Mouse (Mus musculus): Measurements from ENCODE around the gene Stx8. TPM values are rescaled to one million over a fixed set of nuclear protein-coding genes. Genes with fewer than 3 reads are reported as not detected.

Stx8 gene
- polyA plus RNA-seq, 1 experiment from 2014 or later: 68.1 TPM

GRCm38 (mm10) chr11:68067806-68068205 lies 101.8 kb downstream of the Stx8 start:
- H3K4me3 ChIP-seq: no peak overlapping the region
- H3K9ac ChIP-seq: no peak overlapping the region
- H3K27ac ChIP-seq: no peak overlapping the region
- H3K9me3 ChIP-seq: no peaks in the 10 kb centered on the region
- no peaks in the 10 kb centered on the region for H3K36me3 ChIP-seq
- no peak for ATAC-seq (ENCODE audit: insufficient number of reproducible peaks, insufficient read depth, low FRiP score, low TSS enrichment, low read depth)
- WGBS: 83% methylated on average over 10 of the region's 10 CpGs
- 0 out of 2 replicates have a peak, but pooled peaks cover 4% of the 10 kb centered on the region for H3K27me3 ChIP-seq
- no peak overlapping the region for H3K4me2 ChIP-seq
- H3K4me1 ChIP-seq: peaks cover 8% of the 10 kb centered on the region; the same call in 1 of the 2 replicates

GRCm38 (mm10) chr11:68070086-68070485 lies 104.1 kb downstream of the Stx8 start:
- no peak for ATAC-seq (ENCODE audit: insufficient number of reproducible peaks, insufficient read depth, low FRiP score, low TSS enrichment, low read depth)
- H3K4me2 ChIP-seq: no peak overlapping the region
- 68% methylated on average over 3 of the region's 3 CpGs for WGBS
- 0 out of 2 replicates have a peak, but pooled peaks cover 8% of the 10 kb centered on the region for H3K27me3 ChIP-seq
- peaks cover 11% of the 10 kb centered on the region for H3K4me1 ChIP-seq
- no peaks in the 10 kb centered on the region for H3K9me3 ChIP-seq
- no peak overlapping the region for H3K27ac ChIP-seq
- H3K36me3 ChIP-seq: no peaks in the 10 kb centered on the region
- no peak overlapping the region for H3K4me3 ChIP-seq
- H3K9ac ChIP-seq: no peak overlapping the region

GRCm38 (mm10) chr11:68071836-68072235 lies 105.8 kb downstream of the Stx8 start:
- 68% methylated on average over 5 of the region's 5 CpGs for WGBS
- H3K27me3 ChIP-seq: peaks cover 9% of the 10 kb centered on the region; the same call in 1 of the 2 replicates
- no peaks in the 10 kb centered on the region for H3K9me3 ChIP-seq
- H3K4me3 ChIP-seq: no peak overlapping the region
- no peaks in the 10 kb centered on the region for H3K36me3 ChIP-seq
- no peak overlapping the region for H3K4me2 ChIP-seq
- no peak overlapping the region for H3K9ac ChIP-seq
- ATAC-seq (ENCODE audit: insufficient number of reproducible peaks, insufficient read depth, low FRiP score, low TSS enrichment, low read depth): no peak
- H3K4me1 ChIP-seq: peaks cover 14% of the 10 kb centered on the region
- H3K27ac ChIP-seq: no peak overlapping the region

GRCm38 (mm10) chr11:68072597-68073210 lies 106.7 kb downstream of the Stx8 start:
- no peak for ATAC-seq (ENCODE audit: insufficient number of reproducible peaks, insufficient read depth, low FRiP score, low TSS enrichment, low read depth)
- no peaks in the 10 kb centered on the region for H3K9me3 ChIP-seq
- no peaks in the 10 kb centered on the region for H3K36me3 ChIP-seq
- H3K4me2 ChIP-seq: no peak overlapping the region
- H3K27ac ChIP-seq: no peak overlapping the region
- H3K4me3 ChIP-seq: no peak overlapping the region
- H3K4me1 ChIP-seq: peaks cover 20% of the 10 kb centered on the region
- H3K27me3 ChIP-seq: peaks cover 15% of the 10 kb centered on the region
- no peak overlapping the region for H3K9ac ChIP-seq
- WGBS: 78% methylated on average over 11 of the region's 11 CpGs

- Histone ChIP-seq H3K9me3 (no peaks in the 10 kb centered on the region), H3K9ac (no peak overlapping the region), H3K27ac (no peak overlapping the region), H3K4me3 (no peak overlapping the region), H3K4me2 (no peak overlapping the region; the same call in 1 of the 2 replicates), H3K36me3 (no peaks in the 10 kb centered on the region), H3K27me3 (peaks cover 15% of the 10 kb centered on the region), H3K4me1 (peaks cover 24% of the 10 kb centered on the region)
- WGBS: 20% methylated on average over 5 of the region's 5 CpGs
- ATAC-seq (ENCODE audit: insufficient number of reproducible peaks, insufficient read depth, low FRiP score, low TSS enrichment, low read depth): no peak
Measured at GRCm38 (mm10) chr11:68074686-68075085, 108.7 kb downstream of the Stx8 start.

- no peaks in the 10 kb centered on the region for H3K9me3 ChIP-seq
- no peak for ATAC-seq (ENCODE audit: insufficient number of reproducible peaks, insufficient read depth, low FRiP score, low TSS enrichment, low read depth)
- peaks cover 24% of the 10 kb centered on the region for H3K4me1 ChIP-seq
- H3K27me3 ChIP-seq: peaks cover 15% of the 10 kb centered on the region
- 57% methylated on average over 2 of the region's 2 CpGs for WGBS
- no peaks in the 10 kb centered on the region for H3K36me3 ChIP-seq
- no peak overlapping the region for H3K4me3 ChIP-seq
- no peak overlapping the region for H3K27ac ChIP-seq
- no peak overlapping the region for H3K9ac ChIP-seq
- no peak overlapping the region for H3K4me2 ChIP-seq
Measured at GRCm38 (mm10) chr11:68075331-68075730, 109.3 kb downstream of the Stx8 start.

- H3K9ac ChIP-seq: no peak overlapping the region
- peaks cover 15% of the 10 kb centered on the region for H3K4me1 ChIP-seq
- H3K27ac ChIP-seq: no peak overlapping the region
- peaks cover 7% of the 10 kb centered on the region for H3K27me3 ChIP-seq
- no peak overlapping the region for H3K4me3 ChIP-seq
- no peak for ATAC-seq (ENCODE audit: insufficient number of reproducible peaks, insufficient read depth, low FRiP score, low TSS enrichment, low read depth)
- 0 out of 2 replicates have a peak, but pooled peaks cover 2% of the 10 kb centered on the region for H3K9me3 ChIP-seq
- WGBS: 90% methylated on average over 2 of the region's 2 CpGs
- no peaks in the 10 kb centered on the region for H3K36me3 ChIP-seq
- no peak overlapping the region for H3K4me2 ChIP-seq
Measured at GRCm38 (mm10) chr11:68079756-68080155, 113.8 kb downstream of the Stx8 start.

GRCm38 (mm10) chr11:68080999-68081398 lies 115.0 kb downstream of the Stx8 start:
- H3K4me3 ChIP-seq: no peak overlapping the region
- H3K4me2 ChIP-seq: no peak overlapping the region
- no peak for ATAC-seq (ENCODE audit: insufficient number of reproducible peaks, insufficient read depth, low FRiP score, low TSS enrichment, low read depth)
- WGBS: 83% methylated on average over 2 of the region's 2 CpGs
- no peaks in the 10 kb centered on the region for H3K36me3 ChIP-seq
- peaks cover 7% of the 10 kb centered on the region for H3K27me3 ChIP-seq
- H3K9ac ChIP-seq: no peak overlapping the region
- 0 out of 2 replicates have a peak, but pooled peaks cover 2% of the 10 kb centered on the region for H3K9me3 ChIP-seq
- peaks cover 10% of the 10 kb centered on the region for H3K4me1 ChIP-seq
- no peak overlapping the region for H3K27ac ChIP-seq

- no peaks in the 10 kb centered on the region for H3K27me3 ChIP-seq
- WGBS: 91% methylated on average over 12 of the region's 12 CpGs
Measured at GRCm38 (mm10) chr11:68082756-68083155, 116.8 kb downstream of the Stx8 start.

GRCm38 (mm10) chr11:68083562-68083961 lies 117.6 kb downstream of the Stx8 start:
- no peak overlapping the region for H3K27ac ChIP-seq
- 0 out of 2 replicates have a peak, but pooled peaks cover 2% of the 10 kb centered on the region for H3K9me3 ChIP-seq
- no peaks in the 10 kb centered on the region for H3K36me3 ChIP-seq
- H3K4me2 ChIP-seq: no peak overlapping the region
- ATAC-seq (ENCODE audit: insufficient number of reproducible peaks, insufficient read depth, low FRiP score, low TSS enrichment, low read depth): no peak
- H3K4me3 ChIP-seq: no peak overlapping the region
- no peak overlapping the region for H3K9ac ChIP-seq
- no peaks in the 10 kb centered on the region for H3K27me3 ChIP-seq
- 58% methylated on average over 6 of the region's 6 CpGs for WGBS
- no peaks in the 10 kb centered on the region; the same call in 1 of the 2 replicates for H3K4me1 ChIP-seq

More at GRCm38 (mm10) chr11:68082756-68083155, 116.8 kb downstream of the Stx8 start:
- Histone ChIP-seq H3K36me3 (no peaks in the 10 kb centered on the region), H3K27ac (no peak overlapping the region), H3K9ac (no peak overlapping the region), H3K4me2 (no peak overlapping the region), H3K9me3 (0 out of 2 replicates have a peak, but pooled peaks cover 2% of the 10 kb centered on the region), H3K4me3 (no peak overlapping the region), H3K4me1 (peaks cover 4% of the 10 kb centered on the region)
- no peak for ATAC-seq (ENCODE audit: insufficient number of reproducible peaks, insufficient read depth, low FRiP score, low TSS enrichment, low read depth)

GRCm38 (mm10) chr11:68086221-68086620 lies 120.2 kb downstream of the Stx8 start:
- Histone ChIP-seq H3K4me3 (no peak overlapping the region), H3K4me1 (peaks cover 11% of the 10 kb centered on the region), H3K9me3 (0 out of 2 replicates have a peak, but pooled peaks cover 1% of the 10 kb centered on the region), H3K36me3 (no peaks in the 10 kb centered on the region), H3K4me2 (no peak overlapping the region), H3K9ac (no peak overlapping the region), H3K27ac (no peak overlapping the region), H3K27me3 (no peaks in the 10 kb centered on the region)
- ATAC-seq (ENCODE audit: insufficient number of reproducible peaks, insufficient read depth, low FRiP score, low TSS enrichment, low read depth): no peak
- 85% methylated on average over 9 of the region's 9 CpGs for WGBS

- Histone ChIP-seq H3K9ac (no peak overlapping the region), H3K4me3 (no peak overlapping the region), H3K4me1 (peaks cover 16% of the 10 kb centered on the region), H3K9me3 (no peaks in the 10 kb centered on the region), H3K27ac (no peak overlapping the region; the same call in 1 of the 2 replicates), H3K27me3 (no peaks in the 10 kb centered on the region), H3K4me2 (peak overlapping the region; percentile 28), H3K36me3 (no peaks in the 10 kb centered on the region)
- ATAC-seq (ENCODE audit: insufficient number of reproducible peaks, insufficient read depth, low FRiP score, low TSS enrichment, low read depth): no peak
- 38% methylated on average over 9 of the region's 9 CpGs for WGBS
Measured at GRCm38 (mm10) chr11:68089426-68089825, 123.4 kb downstream of the Stx8 start.
